ENCODE assay signal across 16 mouse cellular contexts in the genomic region with DNA sequence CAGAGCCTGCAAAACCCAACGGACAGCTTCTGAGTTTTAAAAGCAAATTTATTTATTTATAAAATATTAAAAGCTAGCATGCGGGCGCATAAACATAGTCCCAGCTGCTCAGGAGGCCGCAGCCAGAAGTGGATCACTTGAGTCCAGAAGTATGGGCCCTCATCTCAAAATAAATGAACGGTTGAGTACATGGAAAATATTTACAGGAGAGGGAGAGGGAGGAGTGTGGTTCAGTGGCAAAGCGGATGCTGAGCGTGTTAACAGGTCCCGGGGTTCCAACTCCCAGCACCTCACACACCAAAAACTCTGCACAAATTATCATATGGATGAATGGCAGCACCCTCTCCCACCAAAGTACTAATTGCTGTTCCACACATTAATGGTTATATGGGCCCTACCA. TPM values are rescaled to one million over a fixed set of nuclear protein-coding genes. Genes with fewer than 3 reads are reported as not detected.
DNase-seq lines count a peak whose midpoint lies in the region; ATAC-seq and TF ChIP-seq lines count a peak whose summit lies in the region.
"Had no signal": no experiment of that assay in that cellular context is flagged by ENCODE, and none has a peak within 500 bp of the region (broad histone marks: within the 10 kb centered on the region; RNA-seq: fewer than 3 reads in every experiment).

No protein-coding gene starts in this region.

- H3K36me3 ChIP-seq in midbrain, embryonic 10.5 days = no peaks in the 10 kb centered on the region
- H3K36me3 ChIP-seq in midbrain, embryonic 14.5 days (ENCODE audit: control insufficient read depth, insufficient read depth, low read length) = no peaks in the 10 kb centered on the region
- H3K36me3 ChIP-seq in lung, postnatal 0 days (ENCODE audit: insufficient read depth, low read length) = no peaks in the 10 kb centered on the region
- no peaks in the 10 kb centered on the region for H3K36me3 ChIP-seq in forebrain, embryonic 10.5 days (replicated peaks)
- H3K36me3 ChIP-seq: embryonic facial prominence, embryonic 10.5 days; hindbrain, embryonic 15.5 days had no signal

- H3K4me2 ChIP-seq in midbrain, embryonic 14.5 days (ENCODE audit: low read length) = no peak overlapping the region
- no peak overlapping the region for H3K4me2 ChIP-seq in lung, postnatal 0 days (replicated peaks; ENCODE audit: low read depth, low read length)
- H3K4me2 ChIP-seq: heart, embryonic 11.5 days had no signal

- peaks cover 40% of the 10 kb centered on the region for H3K27me3 ChIP-seq in midbrain, embryonic 10.5 days (ENCODE audit: low read depth, poor library complexity, severe bottlenecking)
- no peaks in the 10 kb centered on the region for H3K27me3 ChIP-seq in midbrain, embryonic 14.5 days (ENCODE audit: control insufficient read depth, insufficient read depth, low read length)
- no peaks in the 10 kb centered on the region for H3K27me3 ChIP-seq in lung, postnatal 0 days (replicated peaks; ENCODE audit: insufficient read depth, low read length)
- H3K27me3 ChIP-seq in forebrain, embryonic 10.5 days (ENCODE audit: poor library complexity, severe bottlenecking) = peaks cover 19% of the 10 kb centered on the region
- H3K27me3 ChIP-seq: hindbrain, embryonic 15.5 days had no signal

- no peak for DNase-seq in midbrain, embryonic 10.5 days (ENCODE audit: low spot score)
- DNase-seq in midbrain, embryonic 14.5 days = no peak
- DNase-seq in lung, postnatal 0 days (ENCODE audit: low spot score) = peak; percentile 80
- peak; percentile 81 for DNase-seq in lung, postnatal 36 days
- no peak for DNase-seq in cerebellum, adult 11-12 months
- DNase-seq in c-Kit-positive CD71-positive TER-119-positive erythroid progenitor cells, embryonic 14.5 days (ENCODE audit: low spot score) = no peak
- DNase-seq in forebrain, embryonic 10.5 days (ENCODE audit: extremely low spot score, low spot score) = no peak
- DNase-seq: adrenal gland, postnatal 10 days; cerebellum, adult 2 months; gastrocnemius, adult 2 months; gastrocnemius, postnatal 36 days had no signal

- H3K4me3 ChIP-seq in midbrain, embryonic 10.5 days = no peak overlapping the region
- no peak overlapping the region for H3K4me3 ChIP-seq in midbrain, embryonic 14.5 days (replicated peaks; ENCODE audit: low read depth, low read length)
- no peak overlapping the region for H3K4me3 ChIP-seq in lung, postnatal 0 days (ENCODE audit: low read depth, low read length)
- no peak overlapping the region for H3K4me3 ChIP-seq in forebrain, embryonic 10.5 days
- H3K4me3 ChIP-seq: gastrocnemius, adult 2 months; hindbrain, embryonic 15.5 days had no signal

- TF ChIP-seq EP300 in lung, postnatal 0 days (IDR thresholded peaks at IDR 0.05) = peak; percentile 74

- no peaks in the 10 kb centered on the region for H3K9me3 ChIP-seq in midbrain, embryonic 10.5 days (replicated peaks)
- H3K9me3 ChIP-seq in midbrain, embryonic 14.5 days (ENCODE audit: control insufficient read depth, low read length) = no peaks in the 10 kb centered on the region
- no peaks in the 10 kb centered on the region for H3K9me3 ChIP-seq in lung, postnatal 0 days (ENCODE audit: low read length)
- no peaks in the 10 kb centered on the region for H3K9me3 ChIP-seq in forebrain, embryonic 10.5 days
- H3K9me3 ChIP-seq: embryonic facial prominence, embryonic 10.5 days; hindbrain, embryonic 15.5 days had no signal

- no peak for ATAC-seq in midbrain, embryonic 14.5 days (ENCODE audit: low FRiP score, low TSS enrichment)
- peak; percentile 18 for ATAC-seq in lung, postnatal 0 days
- ATAC-seq: forebrain, embryonic 14.5 days had no signal

- no peak overlapping the region for H3K9ac ChIP-seq in midbrain, embryonic 14.5 days (replicated peaks; ENCODE audit: low read length)
- H3K9ac ChIP-seq in lung, postnatal 0 days (replicated peaks; ENCODE audit: low read depth) = no peak overlapping the region
- H3K9ac ChIP-seq: hindbrain, embryonic 15.5 days had no signal

- 79% methylated on average over 8 of the region's 8 CpGs for WGBS in midbrain, embryonic 10.5 days
- 65% methylated on average over 8 of the region's 8 CpGs for WGBS in midbrain, embryonic 14.5 days
- 33% methylated on average over 8 of the region's 8 CpGs for WGBS in lung, postnatal 0 days
- WGBS in forebrain, embryonic 10.5 days = 87% methylated on average over 8 of the region's 8 CpGs

- no peak for TF ChIP-seq CTCF in lung, postnatal 0 days (IDR thresholded peaks at IDR 0.05)

- H3K27ac ChIP-seq in midbrain, embryonic 10.5 days (replicated peaks) = peak overlapping the region; percentile 61; the same call in 1 of the 2 replicates
- H3K27ac ChIP-seq in midbrain, embryonic 14.5 days (replicated peaks; ENCODE audit: low read depth, low read length) = no peak overlapping the region
- no peak overlapping the region for H3K27ac ChIP-seq in lung, postnatal 0 days (ENCODE audit: low read length)
- H3K27ac ChIP-seq in forebrain, embryonic 10.5 days = no peak overlapping the region
- H3K27ac ChIP-seq: gastrocnemius, adult 2 months; hindbrain, embryonic 15.5 days had no signal

- H3K4me1 ChIP-seq in midbrain, embryonic 10.5 days = peaks cover 76% of the 10 kb centered on the region
- H3K4me1 ChIP-seq in midbrain, embryonic 14.5 days (ENCODE audit: control insufficient read depth, insufficient read depth, low read length) = peaks cover 43% of the 10 kb centered on the region
- H3K4me1 ChIP-seq in lung, postnatal 0 days (ENCODE audit: insufficient read depth, low read depth, low read length) = peaks cover 8% of the 10 kb centered on the region; the same call in 1 of the 2 replicates
- peaks cover 62% of the 10 kb centered on the region for H3K4me1 ChIP-seq in forebrain, embryonic 10.5 days

RNA-seq across cellular contexts. Expression of a gene that starts 2.1 kb away (rescaled TPM):
- 5.1 and 6.9 TPM in 2 replicates for polyA plus RNA-seq in midbrain, embryonic 10.5 days (2016; fragmentation: Nextera tagmentation; extraction: Ambion mirVana)
- polyA plus RNA-seq in midbrain, embryonic 14.5 days (2014; fragmentation: Nextera tagmentation; extraction: Ambion mirVana) = 20.9 and 22.8 TPM in 2 replicates
- polyA plus RNA-seq in lung, postnatal 0 days (2015; fragmentation: Nextera tagmentation; extraction: Ambion mirVana) = 16.5 and 20.2 TPM in 2 replicates
- 6.2 and 7.3 TPM in 2 replicates for polyA plus RNA-seq in forebrain, embryonic 10.5 days (2016; fragmentation: Nextera tagmentation; extraction: Ambion mirVana)

RNA-seq across cellular contexts. Expression of a gene that starts 21.5 kb away (rescaled TPM):
- 9.9 and 10.4 TPM in 2 replicates for polyA plus RNA-seq in midbrain, embryonic 10.5 days (2016; fragmentation: Nextera tagmentation; extraction: Ambion mirVana)
- polyA plus RNA-seq in midbrain, embryonic 14.5 days (2014; fragmentation: Nextera tagmentation; extraction: Ambion mirVana) = 14.3 and 16.1 TPM in 2 replicates
- polyA plus RNA-seq in lung, postnatal 0 days (2015; fragmentation: Nextera tagmentation; extraction: Ambion mirVana) = 4.7 and 6.1 TPM in 2 replicates
- 10.9 and 12.7 TPM in 2 replicates for polyA plus RNA-seq in forebrain, embryonic 10.5 days (2016; fragmentation: Nextera tagmentation; extraction: Ambion mirVana)

RNA-seq across cellular contexts. Expression of a gene that starts 25.9 kb away (rescaled TPM):
- polyA plus RNA-seq in midbrain, embryonic 10.5 days (2016; fragmentation: Nextera tagmentation; extraction: Ambion mirVana) = not detected in 2 replicates
- polyA plus RNA-seq in midbrain, embryonic 14.5 days (2014; fragmentation: Nextera tagmentation; extraction: Ambion mirVana) = 0.68 and 1.2 TPM in 2 replicates
- 8.8 and 8.9 TPM in 2 replicates for polyA plus RNA-seq in lung, postnatal 0 days (2015; fragmentation: Nextera tagmentation; extraction: Ambion mirVana)
- polyA plus RNA-seq in forebrain, embryonic 10.5 days (2016; fragmentation: Nextera tagmentation; extraction: Ambion mirVana) = not detected in 2 replicates
- polyA plus RNA-seq: C2C12; embryonic facial prominence, embryonic 10.5 days; forebrain, embryonic 14.5 days; heart, embryonic 11.5 days had no signal

Comparison
In these comparisons a context has a peak if more than half of its experiments do, and no peak if none do; other contexts are left out.
1. DNase-seq: peak in lung, postnatal 0 days (single experiment) and lung, postnatal 36 days (single experiment); none in midbrain, embryonic 10.5 days (single experiment), midbrain, embryonic 14.5 days (single experiment), cerebellum, adult 11-12 months (single experiment), c-Kit-positive CD71-positive TER-119-positive erythroid progenitor cells, embryonic 14.5 days (single experiment) and forebrain, embryonic 10.5 days (single experiment).